Mouse (Mus musculus) MEL (cell line): ENCODE data around the gene Btn2a2. TPM values are rescaled to one million over a fixed set of nuclear protein-coding genes. Genes with fewer than 3 reads are reported as not detected.
A peak's percentile ranks its signal among the peaks of the same experiment; 100 is the strongest.

ENCODE experiments used
- DNase-seq: peaks from one replicate; pipeline ENCODE4 v3.0.0; 2011; ENCODE audit warnings: low read depth, low spot score
- H3K27ac ChIP-seq: 2 replicates; pipeline ENCODE4 v1.5.1; 2012; ENCODE audit warnings: low read depth, mild to moderate bottlenecking, control low read depth, low read length, moderate library complexity; ENCODE audit not compliant: control insufficient read depth
- H3K27me3 ChIP-seq, 2 experiments: fragments of 150-350 bp in 1 of 2; sonication (generic) in 1 of 2; 2 replicates each; pipeline ENCODE4 v1.6.1; 2012; ENCODE audit warnings: low read length in 2 of 2, mild to moderate bottlenecking in 2 of 2, improper control_type of control experiment in 1 of 2, moderate library complexity in 1 of 2; ENCODE audit not compliant: insufficient read depth in 2 of 2, control insufficient read depth in 1 of 2
- H3K36me3 ChIP-seq, 2 experiments: 2 replicates each; pipeline ENCODE4 v1.6.1; 2012 to 2014; ENCODE audit warnings: low read length in 2 of 2, improper control_type of control experiment in 1 of 2, inconsistent platforms in 1 of 2, mild to moderate bottlenecking in 1 of 2; ENCODE audit not compliant: insufficient read depth in 2 of 2, control insufficient read depth in 1 of 2
- H3K4me1 ChIP-seq, 2 experiments: fragments of 150-350 bp in 1 of 2; sonication (generic) in 1 of 2; 2 replicates each; pipeline ENCODE4 v1.6.1; 2012; ENCODE audit warnings: low read length in 2 of 2, improper control_type of control experiment in 1 of 2, mild to moderate bottlenecking in 1 of 2; ENCODE audit not compliant: insufficient read depth in 2 of 2, control insufficient read depth in 1 of 2
- H3K4me3 ChIP-seq, 2 experiments: fragments of 150-350 bp in 1 of 2; sonication (generic) in 1 of 2; 2 replicates each; pipeline ENCODE4 v1.5.1; 2012; ENCODE audit warnings: low read depth in 2 of 2, low read length in 2 of 2, mild to moderate bottlenecking in 2 of 2, moderate library complexity in 2 of 2, control low read depth in 1 of 2, improper control_type of control experiment in 1 of 2; ENCODE audit not compliant: control insufficient read depth in 1 of 2, insufficient read depth in 1 of 2
- H3K79me2 ChIP-seq: 2 replicates; pipeline ENCODE4 v1.6.1; 2012; ENCODE audit warnings: mild to moderate bottlenecking, low read length, moderate library complexity; ENCODE audit not compliant: control insufficient read depth, poor library complexity, insufficient read depth
- H3K9ac ChIP-seq: 2 replicates; pipeline ENCODE4 v1.6.1; 2012; ENCODE audit warnings: low read depth, mild to moderate bottlenecking, control low read depth, low read length, moderate library complexity; ENCODE audit not compliant: control insufficient read depth, poor library complexity, severe bottlenecking
- H3K9me3 ChIP-seq: fragments of 150-350 bp; sonication (generic); replicated peaks from 2 replicates; pipeline ENCODE4 v1.6.1; 2012; ENCODE audit warnings: mild to moderate bottlenecking, low read length, improper control_type of control experiment, moderate library complexity; ENCODE audit not compliant: insufficient read depth
- CHD1 ChIP-seq: IDR thresholded peaks from 2 replicates; pipeline ENCODE4 v1.6.1; 2012; ENCODE audit warnings: low read depth, mild to moderate bottlenecking, inconsistent platforms, low read length, improper control_type of control experiment
- CHD2 ChIP-seq: IDR thresholded peaks from 2 replicates; pipeline ENCODE4 v1.6.1; 2011; ENCODE audit warnings: low read length, improper control_type of control experiment
- CTCF ChIP-seq, 3 experiments: IDR thresholded peaks in 2 of 3; conservative IDR thresholded peaks in 1 of 3; 2 replicates each; pipeline ENCODE4 v1.5.1; 2011 to 2012; ENCODE audit warnings: low read length in 3 of 3, low read depth in 2 of 3, mild to moderate bottlenecking in 2 of 3, improper control_type of control experiment in 1 of 3, inconsistent platforms in 1 of 3, mixed read lengths in 1 of 3, moderate library complexity in 1 of 3; ENCODE audit not compliant: control insufficient read depth in 1 of 3, insufficient read depth in 1 of 3, poor library complexity in 1 of 3, severe bottlenecking in 1 of 3
- E2F4 ChIP-seq: IDR thresholded peaks from 2 replicates; pipeline ENCODE4 v1.6.1; 2011; ENCODE audit warnings: low read depth, low read length, improper control_type of control experiment, borderline replicate concordance
- ELF1 ChIP-seq: IDR thresholded peaks from 2 replicates; pipeline ENCODE4 v1.6.1; 2014; ENCODE audit warnings: low read depth, mild to moderate bottlenecking, inconsistent platforms, low read length, improper control_type of control experiment, moderate library complexity
- GATA1 ChIP-seq: IDR thresholded peaks from 2 replicates; pipeline ENCODE4 v1.6.1; 2011; ENCODE audit warnings: low read depth, low read length, improper control_type of control experiment
- MAFK ChIP-seq: IDR thresholded peaks from 2 replicates; pipeline ENCODE4 v1.6.1; 2011; ENCODE audit warnings: low read depth, mild to moderate bottlenecking, low read length, improper control_type of control experiment, borderline replicate concordance
- MAX ChIP-seq: IDR thresholded peaks from 2 replicates; pipeline ENCODE4 v1.6.1; 2011; ENCODE audit warnings: low read length, improper control_type of control experiment
- MYC ChIP-seq: IDR thresholded peaks from 2 replicates; pipeline ENCODE4 v1.6.1; 2011; ENCODE audit warnings: low read depth, mild to moderate bottlenecking, low read length, improper control_type of control experiment, moderate library complexity
- NRF1 ChIP-seq: IDR thresholded peaks from 2 replicates; pipeline ENCODE4 v1.6.1; 2014; ENCODE audit warnings: low read depth, mild to moderate bottlenecking, inconsistent platforms, low read length, improper control_type of control experiment, moderate library complexity; ENCODE audit not compliant: poor library complexity, insufficient read depth, severe bottlenecking
- POLR2AphosphoS2 ChIP-seq: IDR thresholded peaks from 2 replicates; pipeline ENCODE4 v1.6.1; 2011; ENCODE audit warnings: low read length, improper control_type of control experiment
- POLR2AphosphoS5 ChIP-seq: IDR thresholded peaks from 2 replicates; pipeline ENCODE4 v1.6.1; 2012; ENCODE audit warnings: low read depth, borderline replicate concordance, mild to moderate bottlenecking, inconsistent platforms, low read length, moderate library complexity, mixed read lengths
- RAD21 ChIP-seq: IDR thresholded peaks from 2 replicates; pipeline ENCODE4 v1.6.1; 2011; ENCODE audit warnings: mild to moderate bottlenecking, low read depth, low read length, improper control_type of control experiment
- RCOR1 ChIP-seq: IDR thresholded peaks from 2 replicates; pipeline ENCODE4 v1.6.1; 2012; ENCODE audit warnings: low read depth, mild to moderate bottlenecking, inconsistent platforms, low read length, improper control_type of control experiment
- SIN3A ChIP-seq: IDR thresholded peaks from 2 replicates; pipeline ENCODE4 v1.6.1; 2012; ENCODE audit warnings: low read length, improper control_type of control experiment, inconsistent platforms
- SMC3 ChIP-seq: IDR thresholded peaks from 2 replicates; pipeline ENCODE4 v1.6.1; 2011; ENCODE audit warnings: low read depth, low read length, improper control_type of control experiment
- TAL1 ChIP-seq: IDR thresholded peaks from 2 replicates; pipeline ENCODE4 v1.6.1; 2012; ENCODE audit warnings: mild to moderate bottlenecking, inconsistent platforms, low read length, moderate library complexity, mixed read lengths
- TBP ChIP-seq: IDR thresholded peaks from 2 replicates; pipeline ENCODE4 v1.8.0; 2011; ENCODE audit warnings: low read depth, low read length, improper control_type of control experiment
- ZKSCAN1 ChIP-seq: IDR thresholded peaks from 2 replicates; pipeline ENCODE4 v1.6.1; 2012; ENCODE audit warnings: low read depth, mild to moderate bottlenecking, inconsistent platforms, low read length, improper control_type of control experiment, moderate library complexity
- ZMIZ1 ChIP-seq: IDR thresholded peaks from 2 replicates; pipeline ENCODE4 v1.6.1; 2012; ENCODE audit warnings: low read depth, mild to moderate bottlenecking, inconsistent platforms, low read length, improper control_type of control experiment, moderate library complexity
- polyA plus RNA-seq, 2 experiments: library from polyadenylated mRNA; stranded (reverse) in 1 of 2; unstranded in 1 of 2; fragments of >175 nt in 1 of 2; fragments of >200 nt in 1 of 2; gene quantifications; 2 replicates each; pipeline versions ENCODE4 v1.2.1 to v1.2.4; 2012; ENCODE audit warnings: low replicate concordance in 2 of 2, low read depth in 1 of 2; ENCODE audit not compliant: insufficient read length in 2 of 2, insufficient read depth in 1 of 2, missing spikeins in 1 of 2
- total RNA-seq: library from RNA; depleted of rRNA; stranded (reverse); fragments of 300-350 nt; gene quantifications from 2 replicates; pipeline ENCODE4 v1.2.3, GENCODE M21; 2012

The Btn2a2 gene
- total and polyA plus RNA-seq, 3 experiments: not detected

GRCm38 (mm10) chr13:23436861-23437822 lies 51.5 kb downstream of the Btn2a2 start:
- peaks cover 0 to 4% of the 10 kb centered on the region in 2 experiments; a peak in 1 of 4 replicates for H3K4me1 ChIP-seq
- peak overlapping the region; percentile 11; the same call in 1 of the 2 replicates for H3K27ac ChIP-seq
- no peaks in the 10 kb centered on the region for H3K9me3 ChIP-seq
- peak; percentile 73 for DNase-seq
- H3K27me3 ChIP-seq: no peaks in the 10 kb centered on the region
- H3K79me2 ChIP-seq: no peaks in the 10 kb centered on the region; the same call in 1 of the 2 replicates
- no peak for TF ChIP-seq POLR2AphosphoS5
- peak; percentile 43; the same call in 1 of the 2 replicates for TF ChIP-seq GATA1
- no peak for TF ChIP-seq ZKSCAN1
- TF ChIP-seq TBP: peak; percentile 99
- TF ChIP-seq ZMIZ1: no peak
- peak overlapping the region; percentile 46 to 71 for H3K4me3 ChIP-seq
- H3K36me3 ChIP-seq: no peaks in the 10 kb centered on the region
- peak overlapping the region; percentile 68 for H3K9ac ChIP-seq

- Histone ChIP-seq H3K4me3 (peak overlapping the region; percentile 65 to 83), H3K9me3 (no peaks in the 10 kb centered on the region), H3K27ac (no peak overlapping the region), H3K27me3 (no peaks in the 10 kb centered on the region), H3K79me2 (no peaks in the 10 kb centered on the region; the same call in 1 of the 2 replicates), H3K36me3 (no peaks in the 10 kb centered on the region), H3K9ac (no peak overlapping the region), H3K4me1 (peaks cover 0 to 4% of the 10 kb centered on the region in 2 experiments; a peak in 1 of 4 replicates)
- TF ChIP-seq MAX (no peak), TBP (peak; percentile 100)
- DNase-seq: peak; percentile 81
Measured at GRCm38 (mm10) chr13:23436231-23436661, 52.4 kb downstream of the Btn2a2 start.

GRCm38 (mm10) chr13:23435676-23436075 lies 53.0 kb downstream of the Btn2a2 start:
- Histone ChIP-seq H3K79me2 (no peaks in the 10 kb centered on the region; the same call in 1 of the 2 replicates), H3K27ac (peak overlapping the region; percentile 52), H3K27me3 (no peaks in the 10 kb centered on the region), H3K36me3 (no peaks in the 10 kb centered on the region), H3K4me1 (peaks cover 0 to 4% of the 10 kb centered on the region in 2 experiments; a peak in 1 of 4 replicates), H3K4me3 (peak overlapping the region; percentile 65 to 83), H3K9me3 (no peaks in the 10 kb centered on the region), H3K9ac (peak overlapping the region; percentile 66)
- DNase-seq: peak; percentile 85
- TF ChIP-seq RAD21 (no peak), SIN3A (no peak), NRF1 (no peak), TBP (no peak), RCOR1 (no peak), SMC3 (no peak), ELF1 (no peak), CHD1 (no peak), MAX (no peak), POLR2AphosphoS2 (no peak), MAFK (no peak), CTCF (IDR thresholded peaks at IDR 0.05 in 2 of 3, conservative IDR thresholded peaks at IDR 0.05 in 1 of 3; ENCODE audit: control insufficient read depth in 1 of 3, insufficient read depth in 1 of 3, low read depth in 2 of 3, low read length in 3 of 3, poor library complexity in 1 of 3, severe bottlenecking in 1 of 3) (no peak), POLR2AphosphoS5 (no peak), CHD2 (no peak), ZMIZ1 (no peak), MYC (no peak), E2F4 (no peak), ZKSCAN1 (no peak), TAL1 (no peak)
